Mouse (Mus musculus): ENCODE results near the gene 6430548M08Rik. TPM values are rescaled to one million over a fixed set of nuclear protein-coding genes. Genes with fewer than 3 reads are reported as not detected.

The 6430548M08Rik gene
- polyA plus RNA-seq, 1 experiment from 2014 or later: 10.0 TPM

GRCm38 (mm10) chr8:120138958-120139357 is 25.0 kb downstream of the 6430548M08Rik start:
- Histone ChIP-seq H3K27ac (ENCODE audit: low read depth, low read length) (no peak overlapping the region), H3K9me3 (ENCODE audit: control insufficient read depth, low read length) (no peaks in the 10 kb centered on the region), H3K4me3 (ENCODE audit: low read depth, low read length) (no peak overlapping the region), H3K36me3 (ENCODE audit: control insufficient read depth, insufficient read depth, low read length) (no peaks in the 10 kb centered on the region), H3K4me2 (ENCODE audit: low read depth, low read length, severe bottlenecking) (no peak overlapping the region), H3K9ac (ENCODE audit: low read length) (no peak overlapping the region), H3K4me1 (replicated peaks; ENCODE audit: control insufficient read depth, insufficient read depth, low read length) (no peaks in the 10 kb centered on the region; the same call in 1 of the 2 replicates), H3K27me3 (ENCODE audit: control insufficient read depth, insufficient read depth, low read length) (no peaks in the 10 kb centered on the region)
- ATAC-seq (replicated peaks; ENCODE audit: low FRiP score) (no peak), DNase-seq (ENCODE audit: low spot score) (no peak)
- 91% methylated on average over 2 of the region's 2 CpGs for WGBS

- no peak overlapping the region for H3K27ac ChIP-seq (ENCODE audit: low read depth, low read length)
These were observed 26.8 kb downstream of the 6430548M08Rik start for GRCm38 (mm10) chr8:120140769-120141168.

GRCm38 (mm10) chr8:120143911-120144651 is 30.1 kb downstream of the 6430548M08Rik start:
- Histone ChIP-seq H3K9ac (ENCODE audit: low read length) (no peak overlapping the region), H3K4me1 (replicated peaks; ENCODE audit: control insufficient read depth, insufficient read depth, low read length) (peaks cover 7% of the 10 kb centered on the region), H3K9me3 (ENCODE audit: control insufficient read depth, low read length) (no peaks in the 10 kb centered on the region), H3K36me3 (ENCODE audit: control insufficient read depth, insufficient read depth, low read length) (no peaks in the 10 kb centered on the region), H3K4me3 (ENCODE audit: low read depth, low read length) (no peak overlapping the region), H3K27me3 (ENCODE audit: control insufficient read depth, insufficient read depth, low read length) (no peaks in the 10 kb centered on the region), H3K27ac (ENCODE audit: low read depth, low read length) (peak overlapping the region; percentile 64), H3K4me2 (ENCODE audit: low read depth, low read length, severe bottlenecking) (no peak overlapping the region)
- WGBS: 67% methylated on average over 15 of the region's 15 CpGs
- ATAC-seq (replicated peaks; ENCODE audit: low FRiP score): no peak; the same call in 1 of the 2 replicates
- DNase-seq (ENCODE audit: low spot score): no peak

More at GRCm38 (mm10) chr8:120140769-120141168, 26.8 kb downstream of the 6430548M08Rik start:
- Histone ChIP-seq H3K9ac (ENCODE audit: low read length) (no peak overlapping the region), H3K4me1 (replicated peaks; ENCODE audit: control insufficient read depth, insufficient read depth, low read length) (peaks cover 7% of the 10 kb centered on the region), H3K4me3 (ENCODE audit: low read depth, low read length) (no peak overlapping the region), H3K4me2 (ENCODE audit: low read depth, low read length, severe bottlenecking) (no peak overlapping the region), H3K27me3 (ENCODE audit: control insufficient read depth, insufficient read depth, low read length) (no peaks in the 10 kb centered on the region), H3K9me3 (ENCODE audit: control insufficient read depth, low read length) (no peaks in the 10 kb centered on the region), H3K36me3 (ENCODE audit: control insufficient read depth, insufficient read depth, low read length) (no peaks in the 10 kb centered on the region)
- no peak for DNase-seq (ENCODE audit: low spot score)
- no peak for ATAC-seq (replicated peaks; ENCODE audit: low FRiP score)
- 80% methylated on average over 3 of the region's 3 CpGs for WGBS

- H3K4me3 ChIP-seq (ENCODE audit: low read depth, low read length): no peak overlapping the region
- peaks cover 7% of the 10 kb centered on the region for H3K4me1 ChIP-seq (replicated peaks; ENCODE audit: control insufficient read depth, insufficient read depth, low read length)
- no peak overlapping the region for H3K4me2 ChIP-seq (ENCODE audit: low read depth, low read length, severe bottlenecking)
- no peaks in the 10 kb centered on the region for H3K9me3 ChIP-seq (ENCODE audit: control insufficient read depth, low read length)
- 63% methylated on average over 12 of the region's 12 CpGs for WGBS
- ATAC-seq (replicated peaks; ENCODE audit: low FRiP score): no peak
- DNase-seq (ENCODE audit: low spot score): no peak
- H3K36me3 ChIP-seq (ENCODE audit: control insufficient read depth, insufficient read depth, low read length): no peaks in the 10 kb centered on the region
- H3K9ac ChIP-seq (ENCODE audit: low read length): no peak overlapping the region
- no peaks in the 10 kb centered on the region for H3K27me3 ChIP-seq (ENCODE audit: control insufficient read depth, insufficient read depth, low read length)
- peak overlapping the region; percentile 64 for H3K27ac ChIP-seq (ENCODE audit: low read depth, low read length)
These were observed 30.8 kb downstream of the 6430548M08Rik start for GRCm38 (mm10) chr8:120144652-120145301.

- 60% methylated on average over 1 of the region's 1 CpGs for WGBS
- Histone ChIP-seq H3K27ac (ENCODE audit: low read depth, low read length) (no peak overlapping the region), H3K9ac (ENCODE audit: low read length) (no peak overlapping the region), H3K4me3 (ENCODE audit: low read depth, low read length) (no peak overlapping the region), H3K27me3 (ENCODE audit: control insufficient read depth, insufficient read depth, low read length) (no peaks in the 10 kb centered on the region), H3K36me3 (ENCODE audit: control insufficient read depth, insufficient read depth, low read length) (no peaks in the 10 kb centered on the region), H3K4me2 (ENCODE audit: low read depth, low read length, severe bottlenecking) (no peak overlapping the region), H3K4me1 (replicated peaks; ENCODE audit: control insufficient read depth, insufficient read depth, low read length) (peaks cover 7% of the 10 kb centered on the region), H3K9me3 (ENCODE audit: control insufficient read depth, low read length) (no peaks in the 10 kb centered on the region)
- DNase-seq (ENCODE audit: low spot score): no peak
- ATAC-seq (replicated peaks; ENCODE audit: low FRiP score): no peak
These were observed 32.1 kb downstream of the 6430548M08Rik start for GRCm38 (mm10) chr8:120146051-120146450.

GRCm38 (mm10) chr8:120150028-120150427 is 36.1 kb downstream of the 6430548M08Rik start:
- Histone ChIP-seq H3K4me1 (replicated peaks; ENCODE audit: control insufficient read depth, insufficient read depth, low read length) (no peaks in the 10 kb centered on the region; the same call in 1 of the 2 replicates), H3K9me3 (ENCODE audit: control insufficient read depth, low read length) (no peaks in the 10 kb centered on the region), H3K4me3 (ENCODE audit: low read depth, low read length) (no peak overlapping the region), H3K4me2 (ENCODE audit: low read depth, low read length, severe bottlenecking) (no peak overlapping the region), H3K27ac (ENCODE audit: low read depth, low read length) (no peak overlapping the region), H3K36me3 (ENCODE audit: control insufficient read depth, insufficient read depth, low read length) (no peaks in the 10 kb centered on the region), H3K27me3 (ENCODE audit: control insufficient read depth, insufficient read depth, low read length) (no peaks in the 10 kb centered on the region), H3K9ac (ENCODE audit: low read length) (no peak overlapping the region)
- no peak for DNase-seq (ENCODE audit: low spot score)
- no peak for ATAC-seq (replicated peaks; ENCODE audit: low FRiP score)
- WGBS: 79% methylated on average over 12 of the region's 12 CpGs

- WGBS: 69% methylated on average over 9 of the region's 9 CpGs
- no peak overlapping the region for H3K9ac ChIP-seq (ENCODE audit: low read length)
- ATAC-seq (replicated peaks; ENCODE audit: low FRiP score) (no peak), DNase-seq (ENCODE audit: low spot score) (no peak)
- H3K4me3 ChIP-seq (ENCODE audit: low read depth, low read length): no peak overlapping the region
- no peaks in the 10 kb centered on the region for H3K9me3 ChIP-seq (ENCODE audit: control insufficient read depth, low read length)
- H3K36me3 ChIP-seq (ENCODE audit: control insufficient read depth, insufficient read depth, low read length): no peaks in the 10 kb centered on the region
- H3K4me1 ChIP-seq (replicated peaks; ENCODE audit: control insufficient read depth, insufficient read depth, low read length): no peaks in the 10 kb centered on the region; the same call in 1 of the 2 replicates
- H3K4me2 ChIP-seq (ENCODE audit: low read depth, low read length, severe bottlenecking): no peak overlapping the region
- H3K27ac ChIP-seq (ENCODE audit: low read depth, low read length): no peak overlapping the region
- no peaks in the 10 kb centered on the region for H3K27me3 ChIP-seq (ENCODE audit: control insufficient read depth, insufficient read depth, low read length)
These were observed 37.2 kb downstream of the 6430548M08Rik start for GRCm38 (mm10) chr8:120151151-120151550.

GRCm38 (mm10) chr8:120152636-120153035 is 38.7 kb downstream of the 6430548M08Rik start:
- no peak overlapping the region for H3K9ac ChIP-seq (ENCODE audit: low read length)
- no peaks in the 10 kb centered on the region; the same call in 1 of the 2 replicates for H3K4me1 ChIP-seq (replicated peaks; ENCODE audit: control insufficient read depth, insufficient read depth, low read length)
- H3K9me3 ChIP-seq (ENCODE audit: control insufficient read depth, low read length): no peaks in the 10 kb centered on the region

More at GRCm38 (mm10) chr8:120152636-120153035, 38.7 kb downstream of the 6430548M08Rik start:
- WGBS: 65% methylated on average over 7 of the region's 7 CpGs
- Histone ChIP-seq H3K27ac (ENCODE audit: low read depth, low read length) (no peak overlapping the region), H3K4me2 (ENCODE audit: low read depth, low read length, severe bottlenecking) (no peak overlapping the region), H3K27me3 (ENCODE audit: control insufficient read depth, insufficient read depth, low read length) (no peaks in the 10 kb centered on the region), H3K4me3 (ENCODE audit: low read depth, low read length) (no peak overlapping the region), H3K36me3 (ENCODE audit: control insufficient read depth, insufficient read depth, low read length) (no peaks in the 10 kb centered on the region)
- DNase-seq (ENCODE audit: low spot score) (no peak), ATAC-seq (replicated peaks; ENCODE audit: low FRiP score) (no peak)
